Mouse (Mus musculus) MEL (cell line): ENCODE measurements around the gene Crtap.

ENCODE experiments used
- CHD1 ChIP-seq: IDR thresholded peaks from 2 replicates; pipeline ENCODE4 v1.6.1; 2012; ENCODE audit warnings: low read depth, mild to moderate bottlenecking, inconsistent platforms, low read length, improper control_type of control experiment
- CTCF ChIP-seq, 3 experiments: IDR thresholded peaks in 2 of 3; conservative IDR thresholded peaks in 1 of 3; 2 replicates each; pipeline ENCODE4 v1.5.1; 2011 to 2012; ENCODE audit warnings: low read length in 3 of 3, low read depth in 2 of 3, mild to moderate bottlenecking in 2 of 3, improper control_type of control experiment in 1 of 3, inconsistent platforms in 1 of 3, mixed read lengths in 1 of 3, moderate library complexity in 1 of 3; ENCODE audit not compliant: control insufficient read depth in 1 of 3, insufficient read depth in 1 of 3, poor library complexity in 1 of 3, severe bottlenecking in 1 of 3
- E2F4 ChIP-seq: IDR thresholded peaks from 2 replicates; pipeline ENCODE4 v1.6.1; 2011; ENCODE audit warnings: low read depth, low read length, improper control_type of control experiment, borderline replicate concordance
- EP300 ChIP-seq, 2 experiments: IDR thresholded peaks; 2 replicates each; pipeline ENCODE4 v1.6.1; 2011; ENCODE audit warnings: improper control_type of control experiment in 2 of 2, low read length in 2 of 2, low read depth in 1 of 2, mild to moderate bottlenecking in 1 of 2
- GABPA ChIP-seq: IDR thresholded peaks from 2 replicates; pipeline ENCODE4 v1.6.1; 2012; ENCODE audit warnings: low read depth, mild to moderate bottlenecking, inconsistent platforms, low read length, improper control_type of control experiment, moderate library complexity
- MAFK ChIP-seq: IDR thresholded peaks from 2 replicates; pipeline ENCODE4 v1.6.1; 2011; ENCODE audit warnings: low read depth, mild to moderate bottlenecking, low read length, improper control_type of control experiment, borderline replicate concordance
- MAX ChIP-seq: IDR thresholded peaks from 2 replicates; pipeline ENCODE4 v1.6.1; 2011; ENCODE audit warnings: low read length, improper control_type of control experiment
- NELFE ChIP-seq: IDR thresholded peaks from 2 replicates; pipeline ENCODE4 v1.6.1; 2011; ENCODE audit warnings: low read depth, low read length, improper control_type of control experiment
- POLR2A ChIP-seq, 2 experiments: IDR thresholded peaks; 2 replicates each; pipeline ENCODE4 v1.6.1; 2011 to 2012; ENCODE audit warnings: low read length in 2 of 2, mild to moderate bottlenecking in 2 of 2, control low read depth in 1 of 2, improper control_type of control experiment in 1 of 2, low read depth in 1 of 2, moderate library complexity in 1 of 2; ENCODE audit not compliant: control insufficient read depth in 1 of 2, insufficient read depth in 1 of 2, poor library complexity in 1 of 2
- RCOR1 ChIP-seq: IDR thresholded peaks from 2 replicates; pipeline ENCODE4 v1.6.1; 2012; ENCODE audit warnings: low read depth, mild to moderate bottlenecking, inconsistent platforms, low read length, improper control_type of control experiment
- ZKSCAN1 ChIP-seq: IDR thresholded peaks from 2 replicates; pipeline ENCODE4 v1.6.1; 2012; ENCODE audit warnings: low read depth, mild to moderate bottlenecking, inconsistent platforms, low read length, improper control_type of control experiment, moderate library complexity

DNA sequence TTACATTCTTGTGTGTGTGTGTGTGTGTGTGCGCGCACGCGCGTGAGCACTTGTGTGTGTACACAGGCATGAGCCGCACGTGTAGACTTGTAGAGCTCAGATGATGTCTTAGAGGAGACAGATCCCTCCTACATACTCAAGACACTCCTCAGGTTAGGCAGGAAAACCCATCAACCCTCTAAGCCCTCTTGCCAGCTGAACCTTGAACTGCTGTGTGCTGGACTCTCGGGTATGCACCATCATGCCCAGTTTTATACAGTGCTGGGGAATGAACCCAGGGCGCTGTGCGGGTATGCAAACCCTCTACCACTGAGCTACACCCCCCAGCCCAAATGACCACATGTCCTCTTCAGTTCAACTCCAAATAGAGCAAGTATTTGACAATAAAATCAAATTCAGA is 5.3 kb downstream of the Crtap start:
- TF ChIP-seq EP300 (IDR thresholded peaks at IDR 0.05; ENCODE audit: low read depth in 1 of 2, low read length in 2 of 2), result no peak
- no peak for TF ChIP-seq MAX
- no peak for TF ChIP-seq CTCF (IDR thresholded peaks at IDR 0.05 in 2 of 3, conservative IDR thresholded peaks at IDR 0.05 in 1 of 3; ENCODE audit: control insufficient read depth in 1 of 3, insufficient read depth in 1 of 3, low read depth in 2 of 3, low read length in 3 of 3, poor library complexity in 1 of 3, severe bottlenecking in 1 of 3)
- TF ChIP-seq NELFE, result no peak
- TF ChIP-seq GABPA, result no peak
- TF ChIP-seq ZKSCAN1, result no peak
- TF ChIP-seq CHD1, result no peak
- no peak for TF ChIP-seq E2F4
- no peak for TF ChIP-seq RCOR1
- TF ChIP-seq POLR2A (IDR thresholded peaks at IDR 0.05; ENCODE audit: control insufficient read depth in 1 of 2, insufficient read depth in 1 of 2, low read depth in 1 of 2, low read length in 2 of 2, poor library complexity in 1 of 2), result no peak
- no peak for TF ChIP-seq MAFK
